Mouse (Mus musculus): Measurements from ENCODE around the gene Itga5. TPM values are rescaled to one million over a fixed set of nuclear protein-coding genes. Genes with fewer than 3 reads are reported as not detected.
"Not testable (repeated sequence)": the region's sequence is repeated elsewhere in the genome, so short reads cannot be mapped to it uniquely, and the experiment has no call there.

Itga5 gene
- 19.0 and 21.2 TPM in 2 replicates for polyA plus RNA-seq (2016; fragmentation: Nextera tagmentation; extraction: Ambion mirVana)

DNA sequence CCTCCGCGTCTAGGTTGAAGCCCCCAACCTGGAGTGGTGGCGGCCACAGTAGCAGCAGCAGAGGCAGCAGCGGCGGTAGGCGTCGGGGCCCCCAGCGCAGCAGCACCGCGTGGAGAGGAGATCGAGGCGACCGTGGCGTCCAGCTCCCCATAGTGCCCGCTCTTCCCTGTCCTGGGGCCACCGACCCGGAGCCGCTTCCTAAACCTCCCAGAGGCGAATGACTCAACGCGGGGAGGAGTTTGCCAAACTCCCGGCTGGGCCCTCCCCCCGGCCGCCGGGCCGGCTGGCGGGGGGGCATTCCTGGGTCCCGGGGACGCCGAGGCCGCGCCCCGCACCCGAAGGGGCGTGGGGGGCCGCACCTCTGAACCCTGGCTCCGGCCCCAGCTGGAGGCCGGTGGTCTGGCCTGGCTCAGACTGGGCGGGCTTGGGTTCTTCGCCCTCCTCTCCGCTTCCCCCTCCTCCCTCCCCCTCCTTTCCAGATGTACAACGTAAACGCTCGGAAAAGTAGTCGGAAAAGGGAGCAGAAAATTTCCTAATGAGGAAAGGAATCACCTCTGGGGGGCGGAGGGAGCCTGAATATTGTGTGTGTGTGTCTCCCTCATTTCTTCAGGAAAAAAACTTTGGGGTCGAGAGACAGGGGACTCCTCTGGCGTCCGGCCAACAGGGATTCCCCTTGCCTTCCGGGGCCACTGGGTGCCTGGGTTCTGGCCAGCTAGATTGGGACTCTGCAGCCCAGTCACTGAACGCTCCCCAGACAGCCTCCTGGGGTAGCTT, at the start of gene Itga5:
Itga5 (minus strand) TSS at position 388 of the 774 bp plus-strand sequence.
- H3K9ac ChIP-seq (replicated peaks): peak within 1 kb of the TSS; percentile 80
- peak within 1 kb of the TSS; percentile 60 for H3K4me3 ChIP-seq
- peak within 1 kb of the TSS; percentile 96 for H3K4me2 ChIP-seq (replicated peaks)
- H3K9me3 ChIP-seq: no peaks in the 10 kb centered on the region
- H3K27ac ChIP-seq (replicated peaks): peak within 1 kb of the TSS; percentile 31; the same call in 1 of the 2 replicates
- H3K4me1 ChIP-seq: peaks cover 39% of the 10 kb centered on the region
- no peaks in the 10 kb centered on the region for H3K36me3 ChIP-seq
- peaks cover 7% of the 10 kb centered on the region; the same call in 1 of the 2 replicates for H3K27me3 ChIP-seq
- peak; percentile 83 for ATAC-seq (ENCODE audit: low FRiP score, low read depth)
- 1% methylated on average over 46 of the region's 51 CpGs for WGBS

- not testable (repeated sequence) for H3K9me3 ChIP-seq; H3K27ac ChIP-seq (replicated peaks); H3K4me3 ChIP-seq; H3K36me3 ChIP-seq; H3K27me3 ChIP-seq; H3K9ac ChIP-seq (replicated peaks); ATAC-seq (ENCODE audit: low FRiP score, low read depth); H3K4me1 ChIP-seq; H3K4me2 ChIP-seq (replicated peaks)
- 90% methylated on average over 2 of the region's 3 CpGs for WGBS
Measured at GRCm38 (mm10) chr15:103405586-103405985, 39.0 kb upstream of the Itga5 start.

- Histone ChIP-seq H3K27me3 (no peaks in the 10 kb centered on the region), H3K36me3 (no peaks in the 10 kb centered on the region), H3K27ac (replicated peaks) (no peak overlapping the region), H3K4me3 (no peak overlapping the region), H3K4me2 (replicated peaks) (no peak overlapping the region), H3K4me1 (no peaks in the 10 kb centered on the region), H3K9me3 (no peaks in the 10 kb centered on the region), H3K9ac (replicated peaks) (no peak overlapping the region)
- WGBS: 92% methylated on average over 5 of the region's 5 CpGs
- no peak for ATAC-seq (ENCODE audit: low FRiP score, low read depth)
Measured at GRCm38 (mm10) chr15:103401361-103401760, 34.8 kb upstream of the Itga5 start.

- H3K27me3 ChIP-seq: no peaks in the 10 kb centered on the region
- H3K27ac ChIP-seq (replicated peaks): no peak overlapping the region
- no peak overlapping the region for H3K9ac ChIP-seq (replicated peaks)
- H3K36me3 ChIP-seq: no peaks in the 10 kb centered on the region
- no peaks in the 10 kb centered on the region for H3K9me3 ChIP-seq
- no peaks in the 10 kb centered on the region for H3K4me1 ChIP-seq
- no peak overlapping the region for H3K4me3 ChIP-seq
- no peak for ATAC-seq (ENCODE audit: low FRiP score, low read depth)
- no peak overlapping the region for H3K4me2 ChIP-seq (replicated peaks)
Measured at GRCm38 (mm10) chr15:103393577-103393976, 27.0 kb upstream of the Itga5 start.

DNA sequence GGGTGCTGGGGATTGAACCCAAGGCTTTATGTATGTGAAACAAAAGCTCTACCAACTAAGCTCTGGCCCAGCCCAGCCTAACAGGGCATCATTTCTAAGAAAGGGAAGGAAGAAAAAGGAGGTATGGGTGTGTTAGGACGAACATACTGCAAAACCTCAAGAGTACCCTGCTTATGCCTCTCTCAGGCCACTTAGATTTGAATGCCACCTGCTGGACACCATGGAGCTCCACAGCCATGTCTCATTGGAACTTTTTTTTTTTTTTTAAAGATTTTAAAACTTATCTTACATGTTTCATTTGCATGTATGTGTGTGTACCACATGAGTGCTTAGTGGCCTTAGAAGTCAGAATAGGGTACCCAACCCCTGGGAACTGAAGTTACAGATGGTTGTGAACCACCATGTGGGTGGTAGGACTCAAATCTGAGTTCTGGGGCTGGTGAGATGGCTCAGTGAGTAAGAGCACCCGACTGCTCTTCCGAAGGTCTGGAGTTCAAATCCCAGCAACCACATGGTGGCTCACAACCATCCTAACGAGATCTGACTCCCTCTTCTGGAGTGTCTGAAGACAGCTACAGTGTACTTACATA, 22.1 kb upstream of the Itga5 start:
- H3K27ac ChIP-seq (replicated peaks): no peak overlapping the region
- H3K27me3 ChIP-seq: no peaks in the 10 kb centered on the region
- no peak overlapping the region for H3K9ac ChIP-seq (replicated peaks)
- no peak overlapping the region for H3K4me2 ChIP-seq (replicated peaks)
- H3K36me3 ChIP-seq: no peaks in the 10 kb centered on the region
- 65% methylated on average over 4 of the region's 4 CpGs for WGBS
- ATAC-seq (ENCODE audit: low FRiP score, low read depth): no peak
- H3K9me3 ChIP-seq: no peaks in the 10 kb centered on the region
- H3K4me3 ChIP-seq: no peak overlapping the region
- no peaks in the 10 kb centered on the region for H3K4me1 ChIP-seq

DNA sequence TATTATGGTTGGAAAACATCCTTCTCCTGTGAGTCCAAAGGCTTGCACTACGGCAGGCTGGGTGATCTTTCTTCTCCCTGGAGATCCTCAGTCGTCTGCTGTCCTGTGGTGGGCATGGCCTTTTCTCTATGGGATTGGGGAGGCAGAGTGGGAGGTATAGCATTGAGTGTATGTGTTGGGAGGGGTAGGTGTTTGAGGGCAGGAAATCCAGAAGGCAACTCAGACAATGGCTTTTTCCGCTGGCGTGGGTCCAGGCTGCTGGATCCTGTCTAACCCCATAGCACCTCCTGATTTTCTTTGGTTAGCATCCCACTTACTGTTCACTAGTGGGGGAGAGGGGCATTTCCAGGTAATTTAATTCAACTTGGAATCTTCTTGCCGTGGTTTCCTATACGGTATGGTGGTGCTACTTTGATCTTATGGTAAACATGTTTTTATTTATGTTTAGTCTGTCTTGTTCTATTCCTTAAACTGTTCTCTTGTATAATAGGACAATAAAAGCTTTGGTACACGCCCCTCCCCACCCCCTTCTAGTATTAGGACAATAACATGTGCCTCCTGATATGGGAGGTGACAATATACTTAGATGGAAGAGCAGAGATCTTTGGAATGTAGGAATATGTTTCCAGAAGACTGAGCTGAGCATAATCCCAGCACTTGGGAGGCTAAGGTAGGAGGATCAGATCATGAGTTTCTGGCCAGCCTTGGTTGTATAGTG, 17.4 kb upstream of the Itga5 start:
- no peak overlapping the region for H3K4me2 ChIP-seq (replicated peaks)
- H3K27me3 ChIP-seq: no peaks in the 10 kb centered on the region
- WGBS: 75% methylated on average over 7 of the region's 7 CpGs
- H3K27ac ChIP-seq (replicated peaks): no peak overlapping the region
- no peak for ATAC-seq (ENCODE audit: low FRiP score, low read depth)
- no peaks in the 10 kb centered on the region for H3K9me3 ChIP-seq
- no peak overlapping the region for H3K9ac ChIP-seq (replicated peaks)
- H3K4me1 ChIP-seq: no peaks in the 10 kb centered on the region
- H3K4me3 ChIP-seq: no peak overlapping the region
- H3K36me3 ChIP-seq: no peaks in the 10 kb centered on the region

- H3K4me1 ChIP-seq: no peaks in the 10 kb centered on the region; the same call in 1 of the 2 replicates
- WGBS: 45% methylated on average over 5 of the region's 5 CpGs
- no peaks in the 10 kb centered on the region for H3K36me3 ChIP-seq
- H3K27me3 ChIP-seq: no peaks in the 10 kb centered on the region
- no peak for ATAC-seq (ENCODE audit: low FRiP score, low read depth)
- H3K4me2 ChIP-seq (replicated peaks): no peak overlapping the region
- H3K4me3 ChIP-seq: no peak overlapping the region
- H3K9ac ChIP-seq (replicated peaks): no peak overlapping the region
- H3K9me3 ChIP-seq: no peaks in the 10 kb centered on the region
- no peak overlapping the region for H3K27ac ChIP-seq (replicated peaks)
Measured at GRCm38 (mm10) chr15:103382795-103383406, 16.3 kb upstream of the Itga5 start.

DNA sequence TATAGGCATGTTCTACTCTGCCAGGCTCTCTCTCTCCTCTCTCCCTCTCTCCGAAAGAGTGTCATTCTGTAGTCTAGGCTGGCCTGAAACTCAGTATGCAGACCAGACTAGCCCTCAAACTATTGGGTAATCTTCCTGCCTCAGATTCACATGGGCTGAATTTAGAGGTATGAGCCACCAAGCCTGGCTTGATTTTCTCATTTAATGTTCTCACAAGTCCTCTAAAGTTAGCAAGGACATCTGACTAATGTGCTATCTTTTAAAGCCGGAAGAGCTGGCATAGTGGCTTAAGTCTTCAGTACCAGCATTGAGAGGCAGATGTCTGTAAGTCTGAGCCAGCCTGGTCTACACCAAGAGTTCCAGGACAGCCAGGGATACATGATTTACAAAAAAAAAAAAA, 15.5 kb upstream of the Itga5 start:
- no peaks in the 10 kb centered on the region for H3K27me3 ChIP-seq
- 94% methylated on average over 2 of the region's 2 CpGs for WGBS
- H3K4me1 ChIP-seq: no peaks in the 10 kb centered on the region; the same call in 1 of the 2 replicates
- H3K9me3 ChIP-seq: no peaks in the 10 kb centered on the region
- H3K9ac ChIP-seq (replicated peaks): no peak overlapping the region
- no peak for ATAC-seq (ENCODE audit: low FRiP score, low read depth)
- no peak overlapping the region for H3K4me3 ChIP-seq
- H3K36me3 ChIP-seq: no peaks in the 10 kb centered on the region
- H3K4me2 ChIP-seq (replicated peaks): no peak overlapping the region
- H3K27ac ChIP-seq (replicated peaks): no peak overlapping the region

- Histone ChIP-seq H3K4me2 (replicated peaks) (no peak overlapping the region), H3K27ac (replicated peaks) (no peak overlapping the region), H3K9me3 (no peaks in the 10 kb centered on the region), H3K4me3 (no peak overlapping the region), H3K9ac (replicated peaks) (no peak overlapping the region), H3K4me1 (no peaks in the 10 kb centered on the region; the same call in 1 of the 2 replicates), H3K27me3 (no peaks in the 10 kb centered on the region), H3K36me3 (no peaks in the 10 kb centered on the region)
- WGBS: 68% methylated on average over 3 of the region's 3 CpGs
- ATAC-seq (ENCODE audit: low FRiP score, low read depth): no peak
Measured at GRCm38 (mm10) chr15:103378665-103379356, 12.2 kb upstream of the Itga5 start.

GRCm38 (mm10) chr15:103377752-103378664, 11.4 kb upstream of the Itga5 start:
- Histone ChIP-seq H3K4me1 (no peaks in the 10 kb centered on the region; the same call in 1 of the 2 replicates), H3K36me3 (no peaks in the 10 kb centered on the region), H3K9me3 (no peaks in the 10 kb centered on the region), H3K27ac (replicated peaks) (no peak overlapping the region), H3K9ac (replicated peaks) (no peak overlapping the region), H3K27me3 (no peaks in the 10 kb centered on the region), H3K4me2 (replicated peaks) (no peak overlapping the region), H3K4me3 (no peak overlapping the region)
- ATAC-seq (ENCODE audit: low FRiP score, low read depth): no peak
- 68% methylated on average over 3 of the region's 3 CpGs for WGBS

- Histone ChIP-seq H3K4me1 (no peaks in the 10 kb centered on the region; the same call in 1 of the 2 replicates), H3K4me3 (no peak overlapping the region), H3K4me2 (replicated peaks) (no peak overlapping the region), H3K9me3 (no peaks in the 10 kb centered on the region), H3K9ac (replicated peaks) (no peak overlapping the region), H3K27ac (replicated peaks) (no peak overlapping the region), H3K27me3 (no peaks in the 10 kb centered on the region), H3K36me3 (no peaks in the 10 kb centered on the region)
- ATAC-seq (ENCODE audit: low FRiP score, low read depth): no peak
- WGBS: 80% methylated on average over 8 of the region's 8 CpGs
Measured at GRCm38 (mm10) chr15:103376837-103377269, 10.3 kb upstream of the Itga5 start.
